Mouse (Mus musculus) heart, embryonic 13.5 days (tissue): ENCODE measurements around the gene Mtfr1l. TPM values are rescaled to one million over a fixed set of nuclear protein-coding genes. Genes with fewer than 3 reads are reported as not detected.
"Not testable (repeated sequence)": the region's sequence is repeated elsewhere in the genome, so short reads cannot be mapped to it uniquely, and the experiment has no call there.

Source experiments
- ATAC-seq: fragments of 200-750 bp; cut with Nextera tagmentation; 2 replicates; pipeline ENCODE4 v1.8.0; 2017; ENCODE audit warnings: moderate TSS enrichment; ENCODE audit not compliant: insufficient number of reproducible peaks, low FRiP score, low TSS enrichment; ENCODE audit errors: extremely low read depth
- H3K27ac ChIP-seq: fragments of 300-500 bp; sonication (generic); replicated peaks from 2 replicates; pipeline ENCODE4 v1.5.1; 2015; ENCODE audit warnings: moderate library complexity, mild to moderate bottlenecking, inconsistent platforms
- H3K27me3 ChIP-seq: fragments of 300-500 bp; sonication (generic); replicated peaks from 2 replicates; pipeline ENCODE4 v1.6.1; 2015; ENCODE audit warnings: mild to moderate bottlenecking, inconsistent platforms
- H3K36me3 ChIP-seq: fragments of 300-500 bp; sonication (generic); 2 replicates; pipeline ENCODE4 v1.6.1; 2015; ENCODE audit warnings: mild to moderate bottlenecking, inconsistent platforms
- H3K4me1 ChIP-seq: fragments of 300-500 bp; sonication (generic); 2 replicates; pipeline ENCODE4 v1.6.1; 2015; ENCODE audit warnings: inconsistent platforms
- H3K4me2 ChIP-seq: fragments of 300-500 bp; sonication (generic); 2 replicates; pipeline ENCODE4 v1.6.1; 2015; ENCODE audit warnings: inconsistent platforms, mild to moderate bottlenecking, moderate library complexity
- H3K4me3 ChIP-seq: fragments of 300-500 bp; sonication (generic); 2 replicates; pipeline ENCODE4 v1.5.1; 2015; ENCODE audit warnings: moderate library complexity, mild to moderate bottlenecking, inconsistent platforms
- H3K9ac ChIP-seq: fragments of 300-500 bp; sonication (generic); 2 replicates; pipeline ENCODE4 v1.6.1; 2015; ENCODE audit warnings: inconsistent platforms, mild to moderate bottlenecking, moderate library complexity
- H3K9me3 ChIP-seq: fragments of 300-500 bp; sonication (generic); 2 replicates; pipeline ENCODE4 v1.6.1; 2016; ENCODE audit warnings: inconsistent platforms
- WGBS: fragments of 180-500 bp; shearing (Covaris S2); methylation state at CpG from one replicate; pipeline ENCODE4 v1.1.7; 2015; ENCODE audit warnings: mixed read lengths; 5-methylcytosine and 5-hydroxymethylcytosine counted together
- polyA plus RNA-seq: library from polyadenylated mRNA; unstranded; fragments of >200 nt; fragmentation: Nextera tagmentation; extraction: Ambion mirVana; gene quantifications from 2 replicates; pipeline ENCODE4 v1.2.1, GENCODE M21; 2015

The Mtfr1l gene
- polyA plus RNA-seq, 1 experiment from 2014 or later, result 142 TPM

- Histone ChIP-seq H3K27ac (0 out of 2 replicates have a peak overlapping the region, but pooled peaks have one; percentile 2), H3K9ac (peak overlapping the region; percentile 35; the same call in 1 of the 2 replicates), H3K27me3 (no peaks in the 10 kb centered on the region), H3K9me3 (no peaks in the 10 kb centered on the region), H3K4me2 (peak overlapping the region; percentile 14; the same call in 1 of the 2 replicates), H3K4me1 (peaks cover 74% of the 10 kb centered on the region), H3K4me3 (no peak overlapping the region), H3K36me3 (no peaks in the 10 kb centered on the region)
- no peak for ATAC-seq
- 72% methylated on average over 11 of the region's 11 CpGs for WGBS
Observed at GRCm38 (mm10) chr4:134514309-134514930, 20.8 kb downstream of the Mtfr1l start.

DNA sequence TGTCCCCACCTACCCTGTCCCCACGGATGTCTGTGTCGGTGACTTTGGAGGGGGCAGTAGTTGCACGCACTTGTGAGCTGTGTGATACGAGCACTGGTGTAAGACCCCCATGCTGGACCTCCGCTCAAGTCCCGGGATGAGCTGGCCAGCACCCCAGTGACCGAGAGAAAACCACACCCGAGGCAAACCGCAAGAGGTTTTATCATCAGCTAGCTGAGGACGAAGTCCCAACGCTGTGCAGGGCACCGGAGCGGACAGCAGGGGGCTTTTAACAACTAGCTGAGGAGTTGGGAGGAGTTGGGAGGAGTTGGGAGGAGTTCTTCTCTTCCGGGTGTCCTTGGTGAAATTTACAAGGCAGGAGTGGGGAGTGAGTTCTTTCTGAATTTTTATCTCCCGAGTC is 22.4 kb downstream of the Mtfr1l start:
- no peak for ATAC-seq
- H3K36me3 ChIP-seq, result peaks cover 7% of the 10 kb centered on the region

GRCm38 (mm10) chr4:134511730-134512129 is 23.5 kb downstream of the Mtfr1l start:
- Histone ChIP-seq H3K27ac (no peak overlapping the region), H3K4me1 (peaks cover 54% of the 10 kb centered on the region), H3K4me2 (peak overlapping the region; percentile 95), H3K27me3 (no peaks in the 10 kb centered on the region), H3K36me3 (peaks cover 18% of the 10 kb centered on the region), H3K4me3 (peak overlapping the region; percentile 75), H3K9ac (peak overlapping the region; percentile 85), H3K9me3 (no peaks in the 10 kb centered on the region)
- WGBS, result 57% methylated on average over 6 of the region's 6 CpGs
- no peak for ATAC-seq

More for the DNA sequence above, 22.4 kb downstream of the Mtfr1l start:
- peak overlapping the region; percentile 76 for H3K9ac ChIP-seq
- peak overlapping the region; percentile 72; the same call in 1 of the 2 replicates for H3K27ac ChIP-seq
- H3K4me2 ChIP-seq, result peak overlapping the region; percentile 95
- H3K4me3 ChIP-seq, result peak overlapping the region; percentile 43
- no peaks in the 10 kb centered on the region for H3K9me3 ChIP-seq
- WGBS, result 8% methylated on average over 15 of the region's 15 CpGs
- H3K27me3 ChIP-seq, result no peaks in the 10 kb centered on the region
- H3K4me1 ChIP-seq, result peaks cover 65% of the 10 kb centered on the region

GRCm38 (mm10) chr4:134510845-134511411 is 24.3 kb downstream of the Mtfr1l start, which contains the start of gene Aunip:
Gene Aunip (plus strand): TSS chr4:134510999.
- H3K4me2 ChIP-seq, result peak within 1 kb of the TSS; percentile 95
- H3K36me3 ChIP-seq, result peaks cover 19% of the 10 kb centered on the region
- peaks cover 46% of the 10 kb centered on the region for H3K4me1 ChIP-seq
- H3K27ac ChIP-seq, result peak within 1 kb of the TSS; percentile 61
- ATAC-seq, result peak; percentile 88
- H3K9me3 ChIP-seq, result no peaks in the 10 kb centered on the region
- peak within 1 kb of the TSS; percentile 75 for H3K4me3 ChIP-seq
- peak within 1 kb of the TSS; percentile 85 for H3K9ac ChIP-seq
- no peaks in the 10 kb centered on the region for H3K27me3 ChIP-seq
- under 1% methylated on average over 42 of the region's 42 CpGs for WGBS

DNA sequence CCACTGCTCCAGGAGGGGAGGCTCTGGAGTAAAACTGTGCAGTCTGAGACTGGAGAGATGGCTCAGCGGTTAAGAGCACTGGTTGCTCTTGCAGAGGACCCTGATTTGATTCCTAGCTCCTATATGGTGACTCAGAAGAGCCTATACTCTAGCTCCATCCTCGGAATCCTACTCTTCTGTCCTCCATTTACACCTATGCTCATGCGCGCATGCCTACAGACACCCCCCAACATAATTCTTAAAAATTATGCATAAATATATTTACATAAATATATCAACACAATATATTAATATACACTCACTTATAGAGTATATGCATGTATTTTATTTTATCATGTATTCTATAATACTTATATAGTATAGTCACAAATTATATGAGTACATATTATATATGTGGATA is 24.8 kb downstream of the Mtfr1l start:
- Histone ChIP-seq H3K9ac (no peak overlapping the region), H3K36me3 (peaks cover 19% of the 10 kb centered on the region), H3K27ac (no peak overlapping the region), H3K4me2 (peak overlapping the region; percentile 95), H3K27me3 (no peaks in the 10 kb centered on the region), H3K4me3 (peak overlapping the region; percentile 75), H3K4me1 (peaks cover 41% of the 10 kb centered on the region), H3K9me3 (no peaks in the 10 kb centered on the region)
- WGBS, result 75% methylated on average over 4 of the region's 4 CpGs
- ATAC-seq, result no peak

DNA sequence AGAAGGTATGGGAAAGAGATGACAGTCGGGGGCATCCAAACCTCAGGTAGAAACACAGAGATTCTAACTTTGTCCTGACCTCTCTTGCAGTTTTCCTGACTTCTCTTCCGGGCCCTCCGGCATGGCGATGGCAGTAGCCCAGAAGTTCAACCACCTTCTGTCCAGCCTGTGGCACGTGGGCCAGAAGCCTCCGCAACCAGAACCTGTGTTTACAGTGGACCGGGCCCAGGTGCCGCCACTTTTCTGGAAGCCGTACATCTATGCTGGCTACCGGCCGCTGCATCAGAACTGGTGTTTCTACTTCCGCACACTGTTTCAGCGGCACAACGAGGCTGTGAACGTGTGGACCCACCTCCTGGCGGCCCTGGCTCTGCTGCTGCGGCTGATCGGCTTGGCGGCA is 28.5 kb downstream of the Mtfr1l start:
- H3K4me1 ChIP-seq, result peaks cover 8% of the 10 kb centered on the region
- peaks cover 19% of the 10 kb centered on the region for H3K36me3 ChIP-seq
- no peak overlapping the region for H3K4me3 ChIP-seq
- H3K9me3 ChIP-seq, result no peaks in the 10 kb centered on the region
- ATAC-seq, result no peak
- no peak overlapping the region for H3K4me2 ChIP-seq
- no peak overlapping the region for H3K9ac ChIP-seq
- 83% methylated on average over 19 of the region's 19 CpGs for WGBS
- no peak overlapping the region for H3K27ac ChIP-seq
- H3K27me3 ChIP-seq, result no peaks in the 10 kb centered on the region

- Histone ChIP-seq H3K4me2 (no peak overlapping the region), H3K27ac (no peak overlapping the region), H3K9ac (no peak overlapping the region), H3K9me3 (no peaks in the 10 kb centered on the region), H3K4me3 (no peak overlapping the region), H3K4me1 (peaks cover 1% of the 10 kb centered on the region), H3K27me3 (no peaks in the 10 kb centered on the region), H3K36me3 (peaks cover 19% of the 10 kb centered on the region)
- no peak for ATAC-seq
- WGBS, result 67% methylated on average over 3 of the region's 4 CpGs
Observed at GRCm38 (mm10) chr4:134505966-134506594, 29.1 kb downstream of the Mtfr1l start.

DNA sequence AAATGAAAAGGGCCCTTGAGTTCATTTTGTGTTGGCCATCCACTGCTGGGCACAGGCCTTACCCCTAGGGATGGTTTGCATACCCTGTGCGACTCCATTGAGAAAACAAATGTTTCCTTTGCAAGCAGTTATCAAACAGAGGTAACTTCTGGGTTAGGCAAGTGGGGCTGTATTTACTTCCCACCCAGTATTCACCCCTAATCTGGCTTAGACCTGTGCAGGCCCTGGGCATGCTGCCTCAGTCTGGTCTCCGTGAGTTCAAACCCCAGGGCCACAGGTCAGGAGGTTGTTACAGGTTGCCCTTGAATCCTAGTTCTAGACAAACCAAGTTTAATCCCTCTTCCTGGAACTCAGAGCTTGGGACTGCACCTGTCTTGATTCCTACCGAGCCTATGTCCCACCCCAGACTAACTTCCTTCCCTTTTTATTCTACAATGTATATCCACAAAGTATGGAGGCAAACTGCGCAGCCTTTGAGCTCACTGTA is 29.8 kb downstream of the Mtfr1l start:
- no peak overlapping the region for H3K4me2 ChIP-seq
- 85% methylated on average over 4 of the region's 4 CpGs for WGBS
- no peak for ATAC-seq
- peaks cover 19% of the 10 kb centered on the region for H3K36me3 ChIP-seq
- H3K27ac ChIP-seq, result no peak overlapping the region
- no peaks in the 10 kb centered on the region for H3K9me3 ChIP-seq
- no peaks in the 10 kb centered on the region for H3K4me1 ChIP-seq
- H3K9ac ChIP-seq, result no peak overlapping the region
- H3K4me3 ChIP-seq, result no peak overlapping the region
- H3K27me3 ChIP-seq, result no peaks in the 10 kb centered on the region

DNA sequence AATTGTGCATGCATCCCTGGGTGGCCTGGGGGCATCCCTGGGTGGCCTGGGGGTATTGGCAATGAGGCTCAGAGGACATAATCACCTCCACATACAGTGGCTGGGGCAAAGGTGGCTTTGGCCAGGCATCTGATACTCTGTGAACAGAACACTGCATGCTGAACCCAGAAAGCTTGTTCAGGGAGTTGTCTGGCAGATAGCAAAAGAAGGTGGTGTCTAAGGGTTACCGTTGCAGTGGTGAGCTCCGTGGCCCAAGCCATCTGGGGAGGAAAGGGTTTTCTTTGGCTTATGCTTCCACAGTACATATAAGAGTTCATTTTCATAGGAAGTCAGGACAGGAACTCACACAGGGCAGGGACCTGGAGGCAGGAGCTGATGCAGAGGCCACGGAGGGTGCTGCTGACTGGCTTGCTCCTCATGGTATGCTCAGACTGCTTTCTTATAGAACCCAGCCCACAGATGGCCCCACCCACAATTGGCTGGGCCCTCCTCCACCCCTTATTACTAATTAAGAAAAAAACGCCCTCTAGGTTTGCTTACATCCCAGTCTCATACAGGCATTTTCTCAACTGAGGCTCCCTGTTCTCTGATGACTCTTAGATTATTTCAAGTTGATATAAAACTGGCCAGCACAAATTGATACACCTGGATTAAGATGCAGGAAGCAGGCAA is 31.4 kb downstream of the Mtfr1l start:
- no peaks in the 10 kb centered on the region for H3K27me3 ChIP-seq
- no peak for ATAC-seq
- H3K4me1 ChIP-seq, result peaks cover under 1% of the 10 kb centered on the region
- no peak overlapping the region for H3K27ac ChIP-seq
- no peak overlapping the region for H3K9ac ChIP-seq
- 82% methylated on average over 4 of the region's 4 CpGs for WGBS
- H3K4me3 ChIP-seq, result no peak overlapping the region
- H3K9me3 ChIP-seq, result no peaks in the 10 kb centered on the region
- no peak overlapping the region for H3K4me2 ChIP-seq
- peaks cover 19% of the 10 kb centered on the region for H3K36me3 ChIP-seq

- ATAC-seq, result no peak
- Histone ChIP-seq H3K9ac (no peak overlapping the region), H3K27ac (no peak overlapping the region), H3K27me3 (no peaks in the 10 kb centered on the region), H3K4me3 (no peak overlapping the region), H3K4me1 (peaks cover 28% of the 10 kb centered on the region), H3K9me3 (no peaks in the 10 kb centered on the region), H3K36me3 (no peaks in the 10 kb centered on the region), H3K4me2 (no peak overlapping the region)
- WGBS, result 87% methylated on average over 6 of the region's 6 CpGs
Observed at GRCm38 (mm10) chr4:134501095-134501494, 34.1 kb downstream of the Mtfr1l start.

- H3K4me2 ChIP-seq, ATAC-seq, H3K9me3 ChIP-seq, H3K4me3 ChIP-seq, H3K27ac ChIP-seq, H3K27me3 ChIP-seq, H3K36me3 ChIP-seq: not testable (repeated sequence)
- 63% methylated on average over 6 of the region's 6 CpGs for WGBS
- Histone ChIP-seq H3K4me1 (peaks cover 48% of the 10 kb centered on the region), H3K9ac (0 out of 2 replicates have a peak overlapping the region, but pooled peaks have one; percentile 0)
Observed at GRCm38 (mm10) chr4:134498983-134499382, 36.2 kb downstream of the Mtfr1l start.
